Mouse (Mus musculus): ENCODE results near the gene Rpl31.

GRCm38 (mm10) chr1:39393217-39393867 is 25.7 kb downstream of the Rpl31 start:
- no peak for TF ChIP-seq MAFK (IDR thresholded peaks at IDR 0.05; ENCODE audit: insufficient read depth, low read depth, low read length)
- no peak for TF ChIP-seq ZNF384 (IDR thresholded peaks at IDR 0.05; ENCODE audit: low read depth, low read length)
